Mouse (Mus musculus) ES-Bruce4 (cell line): ENCODE measurements around the gene Slc25a12.

Experiments
- CTCF ChIP-seq: IDR thresholded peaks from one replicate; pipeline ENCODE4 v1.8.1; 2011; ENCODE audit warnings: low read depth, low read length
- EP300 ChIP-seq: IDR thresholded peaks from 2 replicates; pipeline ENCODE4 v1.6.1; 2011; ENCODE audit warnings: low read depth, low read length; ENCODE audit not compliant: insufficient read depth
- POLR2A ChIP-seq: IDR thresholded peaks from one replicate; pipeline ENCODE4 v1.8.1; 2011; ENCODE audit warnings: low read length; ENCODE audit not compliant: insufficient read depth

GRCm38 (mm10) chr2:71273955-71274679 is 93.4 kb downstream of the Slc25a12 start:
- TF ChIP-seq POLR2A (no peak), EP300 (no peak), CTCF (no peak)
